Mouse (Mus musculus) testis, adult 2 months (tissue): ENCODE data around the gene Tns1.

Source experiments
- CTCF ChIP-seq: fragments of 200-500 bp; IDR thresholded peaks from 2 replicates; pipeline ENCODE4 v1.5.1; 2012; ENCODE audit warnings: low read depth, mild to moderate bottlenecking, inconsistent platforms, low read length, moderate library complexity; ENCODE audit not compliant: control insufficient read depth, insufficient read depth, insufficient replicate concordance
- POLR2A ChIP-seq: fragments of 200-500 bp; IDR thresholded peaks from 2 replicates; pipeline ENCODE4 v1.6.1; 2012; ENCODE audit warnings: low read depth, mild to moderate bottlenecking, inconsistent platforms, low read length, moderate library complexity; ENCODE audit not compliant: control insufficient read depth

GRCm38 (mm10) chr1:74132011-74132410 lies 7.8 kb upstream of the Tns1 start:
- TF ChIP-seq CTCF: no peak
- no peak for TF ChIP-seq POLR2A
